ENCODE assay signal across 9 mouse cellular contexts in genomic region chr5:140115434-140116271, GRCm38 (mm10).
DNase-seq lines count a peak whose midpoint lies in the region; ATAC-seq and TF ChIP-seq lines count a peak whose summit lies in the region.
"Had no signal": no experiment of that assay in that cellular context is flagged by ENCODE, and none has a peak within 500 bp of the region (broad histone marks: within the 10 kb centered on the region; RNA-seq: fewer than 3 reads in every experiment).

No protein-coding gene starts in this region.

- no peak overlapping the region for H3K4me3 ChIP-seq in neural tube, embryonic 11.5 days (ENCODE audit: low read depth, low read length)
- H3K4me3 ChIP-seq in embryonic facial prominence, embryonic 14.5 days (ENCODE audit: low read depth, low read length) = no peak overlapping the region
- no peak overlapping the region for H3K4me3 ChIP-seq in heart, embryonic 12.5 days
- no peak overlapping the region for H3K4me3 ChIP-seq in liver, embryonic 11.5 days (ENCODE audit: low read depth, low read length)
- no peak overlapping the region for H3K4me3 ChIP-seq in midbrain, postnatal 0 days (ENCODE audit: low read depth, low read length)

- no peak overlapping the region; the same call in 1 of the 2 replicates for H3K9ac ChIP-seq in neural tube, embryonic 11.5 days (ENCODE audit: low read length)
- no peak overlapping the region for H3K9ac ChIP-seq in embryonic facial prominence, embryonic 14.5 days (ENCODE audit: low read depth, low read length)
- H3K9ac ChIP-seq in heart, embryonic 12.5 days = no peak overlapping the region
- H3K9ac ChIP-seq in liver, embryonic 11.5 days (ENCODE audit: low read depth, low read length) = no peak overlapping the region
- H3K9ac ChIP-seq in midbrain, postnatal 0 days (replicated peaks; ENCODE audit: low read length, poor library complexity, severe bottlenecking) = no peak overlapping the region

- H3K4me2 ChIP-seq in neural tube, embryonic 11.5 days (ENCODE audit: low read depth) = no peak overlapping the region
- H3K4me2 ChIP-seq in embryonic facial prominence, embryonic 14.5 days (ENCODE audit: low read depth, low read length) = no peak overlapping the region
- no peak overlapping the region for H3K4me2 ChIP-seq in heart, embryonic 12.5 days
- no peak overlapping the region for H3K4me2 ChIP-seq in liver, embryonic 11.5 days
- H3K4me2 ChIP-seq in midbrain, postnatal 0 days (ENCODE audit: low read depth, low read length, poor library complexity, severe bottlenecking) = no peak overlapping the region

- no peaks in the 10 kb centered on the region for H3K36me3 ChIP-seq in neural tube, embryonic 11.5 days (ENCODE audit: control insufficient read depth, insufficient read depth, low read length)
- H3K36me3 ChIP-seq in embryonic facial prominence, embryonic 14.5 days (ENCODE audit: control insufficient read depth, insufficient read depth, low read length) = 0 out of 2 replicates have a peak, but pooled peaks cover 5% of the 10 kb centered on the region
- H3K36me3 ChIP-seq in heart, embryonic 12.5 days = peaks cover 8% of the 10 kb centered on the region; the same call in 1 of the 2 replicates
- 0 out of 2 replicates have a peak, but pooled peaks cover 5% of the 10 kb centered on the region for H3K36me3 ChIP-seq in liver, embryonic 11.5 days (ENCODE audit: control insufficient read depth, insufficient read depth, low read length)
- H3K36me3 ChIP-seq in midbrain, postnatal 0 days (ENCODE audit: insufficient read depth, low read length) = peaks cover 4% of the 10 kb centered on the region; the same call in 1 of the 2 replicates

- no peak for TF ChIP-seq CTCF in midbrain, postnatal 0 days (IDR thresholded peaks at IDR 0.05)

- peak overlapping the region; percentile 49 for H3K27ac ChIP-seq in neural tube, embryonic 11.5 days (ENCODE audit: low read depth, low read length)
- H3K27ac ChIP-seq in embryonic facial prominence, embryonic 14.5 days (replicated peaks; ENCODE audit: low read depth, low read length) = peak overlapping the region; percentile 28; the same call in 1 of the 2 replicates
- H3K27ac ChIP-seq in heart, embryonic 12.5 days (ENCODE audit: poor library complexity, severe bottlenecking) = peak overlapping the region; percentile 52
- peak overlapping the region; percentile 39; the same call in 1 of the 2 replicates for H3K27ac ChIP-seq in liver, embryonic 11.5 days (ENCODE audit: low read depth, low read length)
- peak overlapping the region; percentile 38; the same call in 1 of the 2 replicates for H3K27ac ChIP-seq in midbrain, postnatal 0 days (ENCODE audit: low read depth, low read length)

- no peaks in the 10 kb centered on the region for H3K4me1 ChIP-seq in neural tube, embryonic 11.5 days (ENCODE audit: control insufficient read depth, insufficient read depth, low read length)
- no peaks in the 10 kb centered on the region for H3K4me1 ChIP-seq in embryonic facial prominence, embryonic 14.5 days (ENCODE audit: control insufficient read depth, insufficient read depth, low read length)
- H3K4me1 ChIP-seq in heart, embryonic 12.5 days (replicated peaks) = peaks cover 33% of the 10 kb centered on the region
- H3K4me1 ChIP-seq in liver, embryonic 11.5 days (replicated peaks; ENCODE audit: control insufficient read depth, insufficient read depth, low read length) = peaks cover 9% of the 10 kb centered on the region
- peaks cover 10% of the 10 kb centered on the region; the same call in 1 of the 2 replicates for H3K4me1 ChIP-seq in midbrain, postnatal 0 days (ENCODE audit: insufficient read depth, low read length)

- no peaks in the 10 kb centered on the region for H3K27me3 ChIP-seq in neural tube, embryonic 11.5 days (ENCODE audit: control insufficient read depth, insufficient read depth, low read length)
- H3K27me3 ChIP-seq in embryonic facial prominence, embryonic 14.5 days (replicated peaks; ENCODE audit: control insufficient read depth, insufficient read depth, low read length) = no peaks in the 10 kb centered on the region
- no peaks in the 10 kb centered on the region for H3K27me3 ChIP-seq in heart, embryonic 12.5 days (replicated peaks)
- no peaks in the 10 kb centered on the region for H3K27me3 ChIP-seq in liver, embryonic 11.5 days (replicated peaks; ENCODE audit: control insufficient read depth, insufficient read depth, low read length)
- no peaks in the 10 kb centered on the region for H3K27me3 ChIP-seq in midbrain, postnatal 0 days (ENCODE audit: insufficient read depth, low read length)
- H3K27me3 ChIP-seq: Patski had no signal

- no peak for ATAC-seq in neural tube, embryonic 11.5 days (ENCODE audit: insufficient read depth, low FRiP score, low TSS enrichment)
- ATAC-seq in embryonic facial prominence, embryonic 14.5 days (ENCODE audit: low read depth) = peak; percentile 61
- peak; percentile 70 for ATAC-seq in heart, embryonic 12.5 days (ENCODE audit: insufficient number of reproducible peaks, low FRiP score)
- peak; percentile 31; the same call in 1 of the 2 replicates for ATAC-seq in liver, embryonic 11.5 days (replicated peaks; ENCODE audit: low FRiP score)
- ATAC-seq in midbrain, postnatal 0 days (ENCODE audit: low FRiP score) = peak; percentile 69
- ATAC-seq: Patski had no signal

- no peaks in the 10 kb centered on the region for H3K9me3 ChIP-seq in neural tube, embryonic 11.5 days (ENCODE audit: control insufficient read depth, low read length)
- H3K9me3 ChIP-seq in embryonic facial prominence, embryonic 14.5 days (ENCODE audit: control insufficient read depth, low read length) = no peaks in the 10 kb centered on the region
- H3K9me3 ChIP-seq in heart, embryonic 12.5 days (replicated peaks) = no peaks in the 10 kb centered on the region
- H3K9me3 ChIP-seq in liver, embryonic 11.5 days (ENCODE audit: control insufficient read depth, low read length) = no peaks in the 10 kb centered on the region
- H3K9me3 ChIP-seq in midbrain, postnatal 0 days (ENCODE audit: low read length) = no peaks in the 10 kb centered on the region

- WGBS in neural tube, embryonic 11.5 days = 47% methylated on average over 8 of the region's 8 CpGs
- WGBS in embryonic facial prominence, embryonic 14.5 days = 48% methylated on average over 8 of the region's 8 CpGs
- 18% methylated on average over 8 of the region's 8 CpGs for WGBS in heart, embryonic 12.5 days
- WGBS in liver, embryonic 11.5 days = 52% methylated on average over 8 of the region's 8 CpGs
- 33% methylated on average over 8 of the region's 8 CpGs for WGBS in midbrain, postnatal 0 days

- peak; percentile 14 for DNase-seq in neural tube, embryonic 11.5 days (ENCODE audit: low spot score)
- DNase-seq in neural tube, embryonic 10.5 days (ENCODE audit: extremely low spot score, low spot score) = no peak
- peak; percentile 72 for DNase-seq in embryonic facial prominence, embryonic 14.5 days (ENCODE audit: low spot score)
- peak; percentile 74 to 83 for DNase-seq in kidney, adult 8-10 months
- no peak for DNase-seq in liver, embryonic 11.5 days (ENCODE audit: low spot score)
- DNase-seq in midbrain, postnatal 0 days (ENCODE audit: low spot score) = peak; percentile 89
- no peak for DNase-seq in embryo, embryonic 9.5 days (ENCODE audit: extremely low spot score)

Comparison
In these comparisons a context has a peak if more than half of its experiments do, and no peak if none do; other contexts are left out.
1. DNase-seq: peak in neural tube, embryonic 11.5 days (single experiment), embryonic facial prominence, embryonic 14.5 days (single experiment), kidney, adult 8-10 months (2 of 2) and midbrain, postnatal 0 days (single experiment); none in neural tube, embryonic 10.5 days (single experiment), liver, embryonic 11.5 days (single experiment) and embryo, embryonic 9.5 days (single experiment).
2. Peak in every context shown above with its lines, with median percentiles within 50 percentile points of each other: H3K27ac ChIP-seq.